Mouse (Mus musculus) midbrain, embryonic 13.5 days (tissue): Measurements from ENCODE around the gene Tm6sf2. TPM values are rescaled to one million over a fixed set of nuclear protein-coding genes. Genes with fewer than 3 reads are reported as not detected.

ENCODE experiments used
- ATAC-seq: fragments of 200-750 bp; cut with Nextera tagmentation; 2 replicates; pipeline ENCODE4 v1.8.0; 2017; ENCODE audit warnings: mild to moderate bottlenecking, moderate TSS enrichment, moderate library complexity
- H3K27ac ChIP-seq: fragments of 300-500 bp; sonication (generic); 2 replicates; pipeline ENCODE4 v1.5.1; 2015; ENCODE audit warnings: inconsistent platforms, mild to moderate bottlenecking, moderate library complexity
- H3K27me3 ChIP-seq: fragments of 300-500 bp; sonication (generic); 2 replicates; pipeline ENCODE4 v1.6.1; 2015; ENCODE audit warnings: mild to moderate bottlenecking, inconsistent platforms
- H3K36me3 ChIP-seq: fragments of 300-500 bp; sonication (generic); 2 replicates; pipeline ENCODE4 v1.6.1; 2015; ENCODE audit warnings: mild to moderate bottlenecking, inconsistent platforms
- H3K4me1 ChIP-seq: fragments of 300-500 bp; sonication (generic); replicated peaks from 2 replicates; pipeline ENCODE4 v1.6.1; 2015; ENCODE audit warnings: inconsistent platforms
- H3K4me2 ChIP-seq: fragments of 300-500 bp; sonication (generic); replicated peaks from 2 replicates; pipeline ENCODE4 v1.6.1; 2015; ENCODE audit warnings: moderate library complexity, mild to moderate bottlenecking, inconsistent platforms
- H3K4me3 ChIP-seq: fragments of 300-500 bp; sonication (generic); replicated peaks from 2 replicates; pipeline ENCODE4 v1.5.1; 2015; ENCODE audit warnings: mild to moderate bottlenecking, inconsistent platforms
- H3K9ac ChIP-seq: fragments of 300-500 bp; sonication (generic); replicated peaks from 2 replicates; pipeline ENCODE4 v1.6.1; 2015; ENCODE audit warnings: mild to moderate bottlenecking, inconsistent platforms
- H3K9me3 ChIP-seq: fragments of 300-500 bp; sonication (generic); 2 replicates; pipeline ENCODE4 v1.6.1; 2016; ENCODE audit warnings: mild to moderate bottlenecking, inconsistent platforms
- WGBS: fragments of 180-500 bp; shearing (Covaris S2); methylation state at CpG from one replicate; pipeline ENCODE4 v1.1.7; 2015; 5-methylcytosine and 5-hydroxymethylcytosine counted together
- polyA plus RNA-seq: library from polyadenylated mRNA; unstranded; fragments of >200 nt; fragmentation: Nextera tagmentation; extraction: Ambion mirVana; gene quantifications from 2 replicates; pipeline ENCODE4 v1.2.1, GENCODE M21; 2015

The Tm6sf2 gene
- polyA plus RNA-seq, 1 experiment from 2014 or later = 1.8 TPM

- peaks cover 98% of the 10 kb centered on the region for H3K36me3 ChIP-seq
- H3K27me3 ChIP-seq = no peaks in the 10 kb centered on the region
- no peak overlapping the region for H3K9ac ChIP-seq
These were observed 26.6 kb downstream of the Tm6sf2 start for GRCm38 (mm10) chr8:70099276-70099675.

DNA sequence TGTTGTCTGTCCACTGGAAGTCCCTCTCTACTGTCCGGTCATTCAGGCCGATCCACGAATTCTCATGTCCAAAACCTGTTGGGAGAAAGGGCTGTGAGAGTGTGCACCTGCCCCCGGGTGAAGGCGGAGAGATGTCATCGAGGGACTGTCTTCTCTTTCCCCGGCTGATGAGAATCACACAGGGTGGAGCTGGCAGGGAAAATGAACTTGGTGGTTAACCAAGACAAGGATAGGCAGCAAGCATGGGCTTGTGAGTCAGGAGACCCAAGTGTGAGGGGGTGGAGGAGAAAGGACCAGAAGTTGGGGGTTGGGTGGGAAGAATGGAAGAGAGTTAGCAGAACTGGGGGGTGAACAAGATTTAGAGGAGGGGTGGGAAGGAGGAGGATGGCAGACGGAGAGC lies 27.5 kb downstream of the Tm6sf2 start:
- H3K9me3 ChIP-seq = no peaks in the 10 kb centered on the region
- peaks cover 9% of the 10 kb centered on the region; the same call in 1 of the 2 replicates for H3K4me1 ChIP-seq
- H3K9ac ChIP-seq = no peak overlapping the region
- H3K27me3 ChIP-seq = no peaks in the 10 kb centered on the region
- 88% methylated on average over 8 of the region's 8 CpGs for WGBS
- H3K4me2 ChIP-seq = no peak overlapping the region
- peaks cover 97% of the 10 kb centered on the region for H3K36me3 ChIP-seq
- ATAC-seq = no peak
- H3K4me3 ChIP-seq = no peak overlapping the region
- no peak overlapping the region for H3K27ac ChIP-seq

More at GRCm38 (mm10) chr8:70099276-70099675, 26.6 kb downstream of the Tm6sf2 start:
- Histone ChIP-seq H3K4me1 (peaks cover under 1% of the 10 kb centered on the region; the same call in 1 of the 2 replicates), H3K9me3 (no peaks in the 10 kb centered on the region), H3K27ac (no peak overlapping the region), H3K4me2 (no peak overlapping the region), H3K4me3 (no peak overlapping the region)
- 78% methylated on average over 8 of the region's 8 CpGs for WGBS
- ATAC-seq = no peak

DNA sequence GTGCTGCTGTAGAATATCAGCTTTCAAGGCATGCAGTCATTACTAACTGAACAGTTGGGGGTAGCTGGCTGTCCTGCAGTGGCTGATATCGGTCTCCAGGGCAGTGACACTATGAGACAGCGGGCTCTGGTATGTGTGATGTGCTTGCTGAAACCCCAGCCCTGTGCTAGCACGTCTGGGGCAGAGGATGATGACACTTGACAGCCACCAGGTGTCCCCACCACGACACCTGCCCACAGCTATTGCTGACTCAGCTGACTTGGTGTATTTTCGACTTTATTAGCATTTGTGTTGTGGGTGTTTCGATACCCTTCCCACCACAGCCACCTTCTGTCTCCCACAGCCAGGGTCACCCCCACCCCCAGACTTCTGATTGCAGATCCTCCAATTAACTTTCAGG lies 31.8 kb downstream of the Tm6sf2 start:
- H3K4me2 ChIP-seq = no peak overlapping the region
- H3K27me3 ChIP-seq = no peaks in the 10 kb centered on the region
- H3K9me3 ChIP-seq = no peaks in the 10 kb centered on the region
- H3K27ac ChIP-seq = no peak overlapping the region
- H3K36me3 ChIP-seq = peaks cover 97% of the 10 kb centered on the region
- 18% methylated on average over 6 of the region's 6 CpGs for WGBS
- no peak overlapping the region for H3K4me3 ChIP-seq
- peaks cover 15% of the 10 kb centered on the region for H3K4me1 ChIP-seq
- H3K9ac ChIP-seq = no peak overlapping the region
- ATAC-seq = peak; percentile 66

DNA sequence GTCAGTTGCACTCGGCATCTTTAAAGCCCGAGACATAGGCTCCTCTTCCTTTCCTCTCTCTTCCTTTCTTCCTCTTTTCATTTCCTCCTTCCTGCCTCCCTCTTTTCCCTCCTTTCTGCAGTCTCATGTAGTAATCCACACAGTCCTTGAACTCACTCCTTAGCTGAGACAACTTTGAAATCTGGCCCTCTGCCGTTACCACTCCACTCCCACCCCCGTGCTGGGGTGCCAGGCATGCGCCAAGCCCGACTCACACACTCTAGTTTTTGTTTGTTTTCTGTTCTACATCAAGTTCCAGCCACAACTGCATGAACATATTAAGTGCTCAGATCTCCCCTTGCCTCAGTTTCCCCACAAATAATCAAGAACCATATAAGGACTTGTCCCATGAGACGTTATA lies 32.2 kb downstream of the Tm6sf2 start:
- no peaks in the 10 kb centered on the region for H3K27me3 ChIP-seq
- no peaks in the 10 kb centered on the region for H3K9me3 ChIP-seq
- 83% methylated on average over 7 of the region's 7 CpGs for WGBS
- peaks cover 97% of the 10 kb centered on the region for H3K36me3 ChIP-seq
- H3K4me2 ChIP-seq = no peak overlapping the region
- peaks cover 19% of the 10 kb centered on the region for H3K4me1 ChIP-seq
- no peak overlapping the region for H3K4me3 ChIP-seq
- no peak for ATAC-seq
- H3K9ac ChIP-seq = no peak overlapping the region
- no peak overlapping the region for H3K27ac ChIP-seq

GRCm38 (mm10) chr8:70110451-70110850 lies 37.7 kb downstream of the Tm6sf2 start:
- H3K9me3 ChIP-seq = no peaks in the 10 kb centered on the region
- ATAC-seq = no peak
- no peak overlapping the region for H3K27ac ChIP-seq
- H3K36me3 ChIP-seq = peaks cover 99% of the 10 kb centered on the region
- H3K9ac ChIP-seq = no peak overlapping the region
- 95% methylated on average over 2 of the region's 2 CpGs for WGBS
- peaks cover 35% of the 10 kb centered on the region for H3K4me1 ChIP-seq
- H3K4me2 ChIP-seq = no peak overlapping the region
- H3K4me3 ChIP-seq = no peak overlapping the region
- H3K27me3 ChIP-seq = peaks cover 40% of the 10 kb centered on the region

- no peak for ATAC-seq
- WGBS = 60% methylated on average over 23 of the region's 23 CpGs
- H3K27me3 ChIP-seq = peaks cover 45% of the 10 kb centered on the region
These were observed 38.6 kb downstream of the Tm6sf2 start for GRCm38 (mm10) chr8:70111192-70111795.

GRCm38 (mm10) chr8:70112401-70113016 lies 39.8 kb downstream of the Tm6sf2 start:
- Histone ChIP-seq H3K9ac (0 out of 2 replicates have a peak overlapping the region, but pooled peaks have one; percentile 0), H3K9me3 (no peaks in the 10 kb centered on the region), H3K4me2 (peak overlapping the region; percentile 25), H3K36me3 (peaks cover 89% of the 10 kb centered on the region), H3K4me1 (peaks cover 44% of the 10 kb centered on the region), H3K27ac (no peak overlapping the region), H3K27me3 (peaks cover 50% of the 10 kb centered on the region), H3K4me3 (no peak overlapping the region)
- 6% methylated on average over 43 of the region's 43 CpGs for WGBS
- ATAC-seq = peak; percentile 25; the same call in 1 of the 2 replicates

More at GRCm38 (mm10) chr8:70111192-70111795, 38.6 kb downstream of the Tm6sf2 start:
- Histone ChIP-seq H3K9ac (no peak overlapping the region), H3K4me1 (peaks cover 36% of the 10 kb centered on the region), H3K4me3 (no peak overlapping the region), H3K27ac (no peak overlapping the region), H3K9me3 (no peaks in the 10 kb centered on the region), H3K36me3 (peaks cover 98% of the 10 kb centered on the region), H3K4me2 (no peak overlapping the region)

DNA sequence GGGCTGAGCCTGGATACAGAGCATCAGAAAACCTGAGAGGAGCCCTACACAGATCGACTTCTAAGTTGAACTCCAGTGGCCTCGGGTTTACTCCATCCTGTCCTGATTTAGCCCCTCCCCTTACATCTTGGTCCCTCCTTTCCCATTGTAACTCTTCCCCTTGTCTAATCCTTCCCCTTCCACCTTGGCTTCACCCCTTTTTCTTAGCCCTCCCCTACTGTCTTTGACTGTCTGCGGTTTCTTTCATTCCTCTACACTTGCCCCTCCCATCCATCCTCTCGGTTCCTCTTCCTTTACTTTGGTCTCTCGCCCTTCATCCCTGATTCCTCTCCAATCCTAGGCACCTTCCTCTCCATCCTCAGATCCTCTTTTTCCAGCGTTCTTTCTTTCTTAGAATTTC lies 41.8 kb downstream of the Tm6sf2 start:
- Histone ChIP-seq H3K4me3 (no peak overlapping the region), H3K36me3 (peaks cover 69% of the 10 kb centered on the region), H3K4me2 (no peak overlapping the region), H3K4me1 (peaks cover 54% of the 10 kb centered on the region), H3K9ac (no peak overlapping the region), H3K27me3 (peaks cover 50% of the 10 kb centered on the region), H3K9me3 (no peaks in the 10 kb centered on the region), H3K27ac (no peak overlapping the region)
- ATAC-seq = no peak
- WGBS = 15% methylated on average over 6 of the region's 6 CpGs

DNA sequence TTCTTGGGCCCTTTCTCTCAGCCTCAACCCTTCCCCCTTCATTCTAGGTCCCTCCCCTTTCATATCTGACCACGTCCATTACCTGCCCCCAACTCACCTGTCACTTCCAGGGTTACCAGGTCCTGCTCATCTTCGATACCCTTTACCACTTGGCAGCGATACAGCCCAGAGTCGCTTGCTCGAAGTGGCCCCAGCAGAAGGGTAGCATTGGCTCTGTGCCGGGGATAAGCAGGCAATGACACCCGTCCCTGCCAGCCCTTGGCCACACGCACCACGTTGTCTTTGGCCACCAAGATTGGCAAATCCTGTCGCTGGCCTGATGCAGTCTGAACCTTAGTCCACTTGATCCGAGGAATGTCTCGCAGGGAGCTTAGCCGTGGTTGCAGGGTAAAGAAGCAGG lies 42.2 kb downstream of the Tm6sf2 start:
- no peak overlapping the region for H3K27ac ChIP-seq
- H3K4me3 ChIP-seq = no peak overlapping the region
- 69% methylated on average over 13 of the region's 13 CpGs for WGBS
- H3K9me3 ChIP-seq = no peaks in the 10 kb centered on the region
- peaks cover 65% of the 10 kb centered on the region for H3K36me3 ChIP-seq
- H3K27me3 ChIP-seq = peaks cover 50% of the 10 kb centered on the region
- no peak for ATAC-seq
- H3K4me1 ChIP-seq = peaks cover 50% of the 10 kb centered on the region
- H3K4me2 ChIP-seq = no peak overlapping the region
- H3K9ac ChIP-seq = no peak overlapping the region

DNA sequence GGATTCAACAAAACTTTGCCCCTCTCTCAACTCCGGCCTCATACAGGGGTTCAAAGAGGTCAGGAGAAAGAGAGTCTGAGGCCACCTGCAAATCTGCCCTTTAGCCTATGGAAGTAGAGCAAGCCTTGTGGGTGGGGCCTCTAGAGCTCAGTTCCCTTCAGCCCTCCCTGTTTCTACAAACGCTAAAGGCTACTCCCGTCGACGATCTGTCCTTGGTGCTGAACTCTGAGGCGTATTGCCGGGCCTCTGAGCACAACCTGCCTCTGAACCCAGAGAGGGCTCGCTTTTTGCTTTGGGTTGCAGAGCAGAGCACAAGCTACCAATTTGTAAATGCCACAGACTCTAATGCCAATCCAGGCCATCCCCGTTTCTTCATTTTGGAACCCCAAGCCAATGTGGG lies 44.9 kb downstream of the Tm6sf2 start:
- Histone ChIP-seq H3K9me3 (no peaks in the 10 kb centered on the region), H3K9ac (peak overlapping the region; percentile 90)
- WGBS = 9% methylated on average over 9 of the region's 9 CpGs

DNA sequence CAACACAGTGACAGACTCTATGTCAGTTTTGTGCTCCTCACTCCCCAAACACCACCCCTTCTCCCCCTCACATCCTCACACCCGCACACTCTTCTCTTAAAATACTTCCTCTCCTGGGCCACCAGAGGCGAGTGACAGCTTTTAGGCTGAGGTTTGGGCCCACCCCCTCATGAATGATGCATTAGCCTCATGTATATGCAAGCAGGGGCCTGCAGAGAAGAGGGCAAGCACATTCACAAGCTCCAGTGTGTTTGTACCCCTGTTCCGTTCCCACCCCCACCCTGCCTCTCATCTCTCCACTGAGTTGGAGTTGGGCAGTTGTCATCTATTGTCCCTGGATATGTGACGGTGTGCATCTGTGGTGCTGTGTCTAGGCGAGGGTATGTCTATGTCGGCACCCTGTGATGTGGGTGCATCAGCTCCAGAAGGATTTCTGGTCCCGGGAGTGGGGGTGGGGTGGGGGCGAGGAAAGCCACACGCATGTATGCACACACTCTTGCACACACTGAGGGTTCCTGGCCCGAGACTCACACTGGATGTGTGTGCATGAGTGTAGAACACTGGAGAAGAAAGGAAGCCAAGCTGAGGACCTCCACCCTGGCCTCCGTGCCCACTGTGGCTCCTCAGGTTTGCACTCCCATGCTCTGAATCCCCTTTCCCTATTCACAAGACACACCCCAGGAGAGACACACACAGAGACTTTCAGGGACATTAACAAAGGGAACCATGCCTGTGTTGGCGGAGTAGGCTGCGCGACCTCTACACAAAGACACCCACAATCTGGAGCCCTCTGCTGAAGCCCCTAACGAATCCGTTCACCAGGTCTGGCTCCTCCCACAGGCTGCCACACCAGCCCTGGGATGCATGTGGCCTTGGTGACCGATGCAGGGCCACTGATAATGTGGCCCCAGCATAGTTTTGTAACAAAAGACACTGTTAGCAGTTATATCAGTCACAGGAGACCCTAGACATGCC lies 46.3 kb downstream of the Tm6sf2 start:
- WGBS = 4% methylated on average over 17 of the region's 17 CpGs
- Histone ChIP-seq H3K9me3 (no peaks in the 10 kb centered on the region), H3K9ac (peak overlapping the region; percentile 90), H3K27me3 (peaks cover 25% of the 10 kb centered on the region), H3K27ac (peak overlapping the region; percentile 98), H3K4me3 (peak overlapping the region; percentile 63), H3K4me1 (peaks cover 33% of the 10 kb centered on the region), H3K36me3 (peaks cover 24% of the 10 kb centered on the region), H3K4me2 (peak overlapping the region; percentile 89)
- ATAC-seq = peak; percentile 89

More for the DNA sequence above, 44.9 kb downstream of the Tm6sf2 start:
- Histone ChIP-seq H3K27ac (no peak overlapping the region), H3K4me1 (peaks cover 40% of the 10 kb centered on the region), H3K4me2 (peak overlapping the region; percentile 89), H3K27me3 (peaks cover 37% of the 10 kb centered on the region), H3K36me3 (peaks cover 38% of the 10 kb centered on the region), H3K4me3 (peak overlapping the region; percentile 63)
- no peak for ATAC-seq
